Mouse (Mus musculus) CD4-positive, CD25-positive, alpha-beta regulatory T cell, adult 9 weeks (primary cell): ENCODE data around the gene Slc25a4. TPM values are rescaled to one million over a fixed set of nuclear protein-coding genes. Genes with fewer than 3 reads are reported as not detected.

Source experiments
- polyA plus RNA-seq: library from polyadenylated mRNA; unstranded; fragments of 100-300 nt; shearing (Covaris generic); gene quantifications from one replicate; pipeline ENCODE4 v1.2.1, GENCODE M21; 2017

Gene Slc25a4
- 139 TPM for polyA plus RNA-seq

DNA sequence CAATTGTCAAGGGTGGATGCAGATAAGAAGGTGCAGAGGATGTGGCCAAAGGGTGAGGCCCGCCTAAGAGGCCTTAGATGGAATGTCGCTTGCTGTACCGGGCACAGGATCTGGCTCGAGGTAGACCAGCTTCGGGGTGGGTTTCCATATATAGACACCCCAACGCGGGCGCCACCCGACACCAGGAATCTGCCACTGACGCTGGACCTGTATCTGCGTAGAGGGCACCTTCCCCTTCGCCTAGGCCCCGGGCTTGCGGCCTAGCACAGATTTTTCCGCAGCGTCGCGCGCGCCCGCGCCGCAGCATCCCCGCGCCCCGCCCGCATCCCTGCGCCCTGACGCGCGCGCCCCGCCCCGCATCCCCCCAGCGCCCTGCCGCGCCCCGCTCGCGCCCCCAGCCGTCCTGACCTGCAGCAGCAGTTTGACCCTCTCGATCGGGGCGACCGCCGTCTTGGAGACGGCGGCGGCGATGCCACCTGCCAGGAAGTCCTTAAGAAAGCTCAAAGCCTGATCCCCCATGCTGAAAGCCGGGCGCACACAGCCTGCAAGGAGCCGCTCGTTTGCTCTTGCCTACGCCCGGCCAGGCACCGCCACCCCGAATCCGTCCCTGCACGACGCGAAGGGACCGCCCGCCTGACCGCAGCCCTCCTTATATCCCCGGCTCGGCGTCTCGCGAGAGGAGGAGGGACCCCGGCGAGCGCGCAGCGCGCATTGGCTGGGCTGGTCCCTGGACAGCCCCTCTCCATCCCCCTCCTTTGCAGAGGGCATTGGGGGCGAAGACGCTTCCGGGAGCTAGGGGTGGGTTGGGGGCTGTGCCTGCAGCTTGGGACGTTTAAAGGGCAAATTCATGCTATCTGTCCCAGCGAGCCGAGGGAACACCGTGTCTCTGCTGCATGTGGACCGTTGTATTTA lies at the start of gene Slc25a4:
Gene Slc25a4, minus strand, starts transcription at position 881 of the 912 bp plus-strand sequence.

Other genes starting within 250 kb of the Slc25a4 start
- 2.4 TPM for gene 1700029J07Rik, start 236.0 kb downstream of the Slc25a4 start, polyA plus RNA-seq
- gene Ufsp2, start 235.8 kb downstream of the Slc25a4 start, polyA plus RNA-seq: 51.7 TPM
- gene Lrp2bp, start 212.0 kb downstream of the Slc25a4 start, polyA plus RNA-seq: not detected
- 16.4 TPM for gene Ankrd37, start 205.6 kb downstream of the Slc25a4 start, polyA plus RNA-seq
- gene Cfap97, start 59.5 kb downstream of the Slc25a4 start, polyA plus RNA-seq: 38.4 TPM
- 2.9 TPM for gene Snx25, start 59.1 kb downstream of the Slc25a4 start, polyA plus RNA-seq
- not detected for gene Helt, start 83.4 kb upstream of the Slc25a4 start, polyA plus RNA-seq